Mouse (Mus musculus) hindbrain, embryonic 12.5 days (tissue): ENCODE results near the gene Add3. TPM values are rescaled to one million over a fixed set of nuclear protein-coding genes. Genes with fewer than 3 reads are reported as not detected.

Experiments used
- ATAC-seq: fragments of 200-750 bp; cut with Nextera tagmentation; 2 replicates; pipeline ENCODE4 v1.8.0; 2017; ENCODE audit warnings: moderate TSS enrichment; ENCODE audit not compliant: low FRiP score
- H3K27ac ChIP-seq: fragments of 300-500 bp; sonication (generic); 2 replicates; pipeline ENCODE4 v1.5.1; 2016; ENCODE audit warnings: mild to moderate bottlenecking
- H3K27me3 ChIP-seq: fragments of 300-500 bp; sonication (generic); 2 replicates; pipeline ENCODE4 v1.6.1; 2016; ENCODE audit warnings: mild to moderate bottlenecking
- H3K36me3 ChIP-seq: fragments of 300-500 bp; sonication (generic); 2 replicates; pipeline ENCODE4 v1.6.1; 2016; ENCODE audit warnings: mild to moderate bottlenecking
- H3K4me1 ChIP-seq: fragments of 300-500 bp; sonication (generic); 2 replicates; pipeline ENCODE4 v1.6.1; 2016
- H3K4me2 ChIP-seq: fragments of 300-500 bp; sonication (generic); replicated peaks from 2 replicates; pipeline ENCODE4 v1.6.1; 2016; ENCODE audit warnings: mild to moderate bottlenecking
- H3K4me3 ChIP-seq: fragments of 300-500 bp; sonication (generic); 2 replicates; pipeline ENCODE4 v1.5.1; 2016; ENCODE audit warnings: mild to moderate bottlenecking
- H3K9ac ChIP-seq: fragments of 300-500 bp; sonication (generic); 2 replicates; pipeline ENCODE4 v1.6.1; 2016; ENCODE audit warnings: mild to moderate bottlenecking, moderate library complexity
- H3K9me3 ChIP-seq: fragments of 300-500 bp; sonication (generic); replicated peaks from 2 replicates; pipeline ENCODE4 v1.6.1; 2016; ENCODE audit warnings: mild to moderate bottlenecking
- WGBS: fragments of 180-500 bp; shearing (Covaris S2); methylation state at CpG from one replicate; pipeline ENCODE4 v1.1.7; 2016; 5-methylcytosine and 5-hydroxymethylcytosine counted together
- polyA plus RNA-seq: library from polyadenylated mRNA; unstranded; fragments of >200 nt; fragmentation: Nextera tagmentation; extraction: Ambion mirVana; gene quantifications from 2 replicates; pipeline ENCODE4 v1.2.1, GENCODE M21; 2016

The Add3 gene
- polyA plus RNA-seq, 1 experiment from 2014 or later: 55.5 TPM

- Histone ChIP-seq H3K9me3 (no peaks in the 10 kb centered on the region), H3K9ac (peak overlapping the region; percentile 55), H3K27me3 (peaks cover 11% of the 10 kb centered on the region), H3K4me1 (peaks cover 26% of the 10 kb centered on the region), H3K4me2 (peak overlapping the region; percentile 86), H3K27ac (no peak overlapping the region; the same call in 1 of the 2 replicates), H3K36me3 (no peaks in the 10 kb centered on the region), H3K4me3 (peak overlapping the region; percentile 88)
- no peak for ATAC-seq
- 7% methylated on average over 6 of the region's 6 CpGs for WGBS
Observed at GRCm38 (mm10) chr19:53140804-53141250, 584 bp downstream of the Add3 start.

GRCm38 (mm10) chr19:53141251-53142072 is 1.2 kb downstream of the Add3 start:
- H3K36me3 ChIP-seq: no peaks in the 10 kb centered on the region
- H3K27ac ChIP-seq: peak overlapping the region; percentile 74
- peak; percentile 9 for ATAC-seq
- H3K27me3 ChIP-seq: peaks cover 11% of the 10 kb centered on the region
- H3K9me3 ChIP-seq: no peaks in the 10 kb centered on the region
- 2% methylated on average over 23 of the region's 23 CpGs for WGBS
- H3K4me3 ChIP-seq: peak overlapping the region; percentile 88
- H3K9ac ChIP-seq: peak overlapping the region; percentile 42
- H3K4me1 ChIP-seq: peaks cover 21% of the 10 kb centered on the region
- peak overlapping the region; percentile 86 for H3K4me2 ChIP-seq

- Histone ChIP-seq H3K27me3 (peaks cover 11% of the 10 kb centered on the region), H3K36me3 (no peaks in the 10 kb centered on the region), H3K4me2 (peak overlapping the region; percentile 86), H3K9me3 (no peaks in the 10 kb centered on the region), H3K27ac (peak overlapping the region; percentile 74), H3K9ac (peak overlapping the region; percentile 85), H3K4me1 (peaks cover 21% of the 10 kb centered on the region), H3K4me3 (peak overlapping the region; percentile 88)
- WGBS: under 1% methylated on average over 56 of the region's 84 CpGs
- peak; percentile 96 for ATAC-seq
Observed at GRCm38 (mm10) chr19:53142190-53143107, 2.2 kb downstream of the Add3 start.

GRCm38 (mm10) chr19:53143108-53143971 is 3.1 kb downstream of the Add3 start:
- peak overlapping the region; percentile 86 for H3K4me2 ChIP-seq
- peaks cover 21% of the 10 kb centered on the region for H3K4me1 ChIP-seq
- under 1% methylated on average over 48 of the region's 48 CpGs for WGBS
- no peaks in the 10 kb centered on the region for H3K9me3 ChIP-seq
- peak overlapping the region; percentile 88 for H3K4me3 ChIP-seq
- peak overlapping the region; percentile 68 for H3K27ac ChIP-seq
- no peak for ATAC-seq
- H3K9ac ChIP-seq: peak overlapping the region; percentile 85
- peaks cover 11% of the 10 kb centered on the region for H3K27me3 ChIP-seq
- no peaks in the 10 kb centered on the region for H3K36me3 ChIP-seq

- H3K9ac ChIP-seq: no peak overlapping the region
- no peaks in the 10 kb centered on the region for H3K36me3 ChIP-seq
- no peak for ATAC-seq
- no peaks in the 10 kb centered on the region for H3K9me3 ChIP-seq
- WGBS: 49% methylated on average over 2 of the region's 2 CpGs
- peaks cover 8% of the 10 kb centered on the region for H3K27me3 ChIP-seq
- no peak overlapping the region for H3K27ac ChIP-seq
- H3K4me2 ChIP-seq: no peak overlapping the region
- H3K4me1 ChIP-seq: peaks cover 25% of the 10 kb centered on the region
- H3K4me3 ChIP-seq: no peak overlapping the region
Observed at GRCm38 (mm10) chr19:53145075-53145474, 4.8 kb downstream of the Add3 start.

- WGBS: 31% methylated on average over 3 of the region's 3 CpGs
- H3K9me3 ChIP-seq: no peaks in the 10 kb centered on the region
- H3K27ac ChIP-seq: no peak overlapping the region
- H3K4me2 ChIP-seq: no peak overlapping the region
- H3K36me3 ChIP-seq: no peaks in the 10 kb centered on the region
- H3K4me3 ChIP-seq: no peak overlapping the region
- ATAC-seq: no peak
- H3K4me1 ChIP-seq: 0 out of 2 replicates have a peak, but pooled peaks cover 5% of the 10 kb centered on the region
- no peaks in the 10 kb centered on the region for H3K27me3 ChIP-seq
- H3K9ac ChIP-seq: no peak overlapping the region
Observed at GRCm38 (mm10) chr19:53149381-53149780, 9.1 kb downstream of the Add3 start.

GRCm38 (mm10) chr19:53152451-53152850 is 12.2 kb downstream of the Add3 start:
- no peaks in the 10 kb centered on the region for H3K36me3 ChIP-seq
- 90% methylated on average over 4 of the region's 4 CpGs for WGBS
- no peak for ATAC-seq

GRCm38 (mm10) chr19:53153096-53153495 is 12.9 kb downstream of the Add3 start:
- Histone ChIP-seq H3K9me3 (no peaks in the 10 kb centered on the region), H3K27ac (no peak overlapping the region), H3K27me3 (no peaks in the 10 kb centered on the region), H3K9ac (no peak overlapping the region), H3K36me3 (no peaks in the 10 kb centered on the region), H3K4me3 (no peak overlapping the region), H3K4me2 (no peak overlapping the region), H3K4me1 (0 out of 2 replicates have a peak, but pooled peaks cover 5% of the 10 kb centered on the region)
- 88% methylated on average over 4 of the region's 4 CpGs for WGBS
- no peak for ATAC-seq

More at GRCm38 (mm10) chr19:53152451-53152850, 12.2 kb downstream of the Add3 start:
- no peaks in the 10 kb centered on the region for H3K27me3 ChIP-seq
- H3K9me3 ChIP-seq: no peaks in the 10 kb centered on the region
- H3K4me3 ChIP-seq: no peak overlapping the region
- no peak overlapping the region for H3K9ac ChIP-seq
- no peak overlapping the region for H3K4me2 ChIP-seq
- 0 out of 2 replicates have a peak, but pooled peaks cover 5% of the 10 kb centered on the region for H3K4me1 ChIP-seq
- no peak overlapping the region for H3K27ac ChIP-seq

- Histone ChIP-seq H3K4me3 (no peak overlapping the region), H3K27me3 (no peaks in the 10 kb centered on the region), H3K27ac (no peak overlapping the region), H3K36me3 (no peaks in the 10 kb centered on the region), H3K9ac (no peak overlapping the region), H3K9me3 (no peaks in the 10 kb centered on the region), H3K4me2 (no peak overlapping the region), H3K4me1 (0 out of 2 replicates have a peak, but pooled peaks cover 3% of the 10 kb centered on the region)
- WGBS: 90% methylated on average over 3 of the region's 3 CpGs
- no peak for ATAC-seq
Observed at GRCm38 (mm10) chr19:53154156-53154555, 13.9 kb downstream of the Add3 start.

GRCm38 (mm10) chr19:53156361-53156760 is 16.1 kb downstream of the Add3 start:
- no peak overlapping the region for H3K4me2 ChIP-seq
- WGBS: 90% methylated on average over 3 of the region's 3 CpGs
- no peaks in the 10 kb centered on the region for H3K36me3 ChIP-seq

GRCm38 (mm10) chr19:53157176-53157575 is 16.9 kb downstream of the Add3 start:
- H3K4me2 ChIP-seq: no peak overlapping the region
- no peaks in the 10 kb centered on the region for H3K4me1 ChIP-seq
- H3K27ac ChIP-seq: no peak overlapping the region
- no peaks in the 10 kb centered on the region for H3K9me3 ChIP-seq
- H3K9ac ChIP-seq: no peak overlapping the region
- ATAC-seq: no peak
- no peaks in the 10 kb centered on the region for H3K36me3 ChIP-seq
- WGBS: 87% methylated on average over 5 of the region's 5 CpGs
- H3K27me3 ChIP-seq: no peaks in the 10 kb centered on the region
- H3K4me3 ChIP-seq: no peak overlapping the region

More at GRCm38 (mm10) chr19:53156361-53156760, 16.1 kb downstream of the Add3 start:
- H3K9me3 ChIP-seq: no peaks in the 10 kb centered on the region
- no peak overlapping the region for H3K4me3 ChIP-seq
- H3K27ac ChIP-seq: no peak overlapping the region
- no peak for ATAC-seq
- no peaks in the 10 kb centered on the region for H3K27me3 ChIP-seq
- no peaks in the 10 kb centered on the region for H3K4me1 ChIP-seq
- no peak overlapping the region for H3K9ac ChIP-seq
